Mouse (Mus musculus): ENCODE data around the gene Cpt1b. TPM values are rescaled to one million over a fixed set of nuclear protein-coding genes. Genes with fewer than 3 reads are reported as not detected.

Cpt1b gene
- polyA plus RNA-seq, 1 experiment from 2014 or later = 1.7 TPM

- in situ Hi-C loops (cut with MboI; ENCODE audit: low pct_unique_long_range_greater_than_20kb) = no loop called here
- DNase-seq (ENCODE audit: low read depth, low spot score) = no peak
- ChIA-PET CTCF (no interaction called here), POLR2A (no interaction called here)
- peaks cover 60% of the 10 kb centered on the region for H3K27me3 ChIP-seq
- TF ChIP-seq CTCF (IDR thresholded peaks at IDR 0.05) = no peak
- no peak for ATAC-seq
These were observed 41.0 kb downstream of the Cpt1b start, which contains the start of gene Klhdc7b for GRCm38 (mm10) chr15:89384617-89385016. Klhdc7b (plus strand) TSS chr15:89384917.

DNA sequence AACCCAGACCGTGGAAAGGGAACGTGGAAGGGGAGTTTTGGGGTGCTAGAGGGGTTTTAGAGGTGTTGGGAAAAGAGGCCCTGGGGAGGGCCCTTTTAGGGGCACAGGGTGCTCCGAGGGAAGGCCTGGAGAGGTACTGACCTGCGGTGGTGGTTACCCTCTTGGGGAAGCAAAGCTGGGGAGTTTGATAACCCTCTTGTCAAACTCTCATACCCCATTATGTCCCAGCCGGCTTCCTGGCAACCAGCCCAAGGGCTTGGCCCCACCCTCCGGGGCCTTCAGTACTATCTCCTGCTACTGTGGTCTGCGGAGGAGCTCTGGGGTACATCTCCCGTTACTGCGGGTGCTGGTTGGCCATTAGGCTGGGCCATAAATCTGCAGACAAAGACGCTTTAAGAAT is 46.2 kb downstream of the Cpt1b start:
- H3K27me3 ChIP-seq = peaks cover 38% of the 10 kb centered on the region
- in situ Hi-C loops (cut with MboI; ENCODE audit: low pct_unique_long_range_greater_than_20kb) = loop anchor here (10.0 kb wide), 1 partner anchor 555 kb away; no protein-coding TSS in a partner anchor
- DNase-seq (ENCODE audit: low read depth, low spot score) = no peak

GRCm38 (mm10) chr15:89378831-89379401 is 46.7 kb downstream of the Cpt1b start, which contains the start of gene Odf3b:
Odf3b (minus strand) TSS chr15:89379282.
- ChIA-PET POLR2A (no interaction called here), CTCF (no interaction called here)
- in situ Hi-C loops (cut with MboI; ENCODE audit: low pct_unique_long_range_greater_than_20kb) = loop anchor here (10.0 kb wide), 1 partner anchor 554 kb away; no protein-coding TSS in a partner anchor
- DNase-seq (ENCODE audit: low read depth, low spot score) = no peak
- no peak for TF ChIP-seq CTCF (IDR thresholded peaks at IDR 0.05)
- no peak for ATAC-seq
- H3K27me3 ChIP-seq = peaks cover 34% of the 10 kb centered on the region

More for the DNA sequence above, 46.2 kb downstream of the Cpt1b start:
- no peak for TF ChIP-seq CTCF (IDR thresholded peaks at IDR 0.05)
- ChIA-PET CTCF (no interaction called here), POLR2A (interaction anchor here (0.6 kb wide), 1 partner anchor 22 kb away, joined by 3 read pairs; no protein-coding TSS in a partner anchor)
- no peak for ATAC-seq

- POLR2A ChIA-PET = no interaction called here
These were observed 47.5 kb downstream of the Cpt1b start for GRCm38 (mm10) chr15:89377938-89378828.

DNA sequence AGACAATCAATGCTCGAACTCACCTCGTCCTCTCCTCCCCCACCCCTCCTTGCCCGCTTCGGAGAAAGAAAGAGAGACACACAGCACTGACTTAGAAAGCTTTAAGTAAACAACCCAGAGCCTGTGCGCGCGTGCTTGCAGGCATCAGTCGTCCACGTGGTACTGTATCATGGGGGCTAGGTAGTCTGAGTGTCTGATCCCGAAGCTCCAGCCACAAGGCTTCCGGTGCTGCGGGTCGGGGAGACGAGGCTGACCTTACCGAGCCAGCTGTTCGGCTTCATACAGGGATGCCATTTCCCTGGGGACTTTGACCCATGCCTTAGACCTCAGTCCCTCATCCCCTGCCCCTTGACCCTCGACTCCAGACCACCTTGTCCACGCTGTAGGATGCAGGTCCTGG is 48.3 kb downstream of the Cpt1b start:
- in situ Hi-C loops (cut with MboI; ENCODE audit: low pct_unique_long_range_greater_than_20kb) = loop anchor here (10.0 kb wide), 1 partner anchor 553 kb away; no protein-coding TSS in a partner anchor
- ATAC-seq = no peak
- ChIA-PET POLR2A (no interaction called here), CTCF (no interaction called here)
- no peak for DNase-seq (ENCODE audit: low read depth, low spot score)
- peaks cover 32% of the 10 kb centered on the region for H3K27me3 ChIP-seq
- no peak for TF ChIP-seq CTCF (IDR thresholded peaks at IDR 0.05)

More at GRCm38 (mm10) chr15:89377938-89378828, 47.5 kb downstream of the Cpt1b start:
- CTCF ChIA-PET = no interaction called here
- peaks cover 34% of the 10 kb centered on the region for H3K27me3 ChIP-seq
- DNase-seq (ENCODE audit: low read depth, low spot score) = no peak
- in situ Hi-C loops (cut with MboI; ENCODE audit: low pct_unique_long_range_greater_than_20kb) = loop anchor here (10.0 kb wide), 1 partner anchor 553 kb away; no protein-coding TSS in a partner anchor
- TF ChIP-seq CTCF (IDR thresholded peaks at IDR 0.05) = no peak
- ATAC-seq = no peak

DNA sequence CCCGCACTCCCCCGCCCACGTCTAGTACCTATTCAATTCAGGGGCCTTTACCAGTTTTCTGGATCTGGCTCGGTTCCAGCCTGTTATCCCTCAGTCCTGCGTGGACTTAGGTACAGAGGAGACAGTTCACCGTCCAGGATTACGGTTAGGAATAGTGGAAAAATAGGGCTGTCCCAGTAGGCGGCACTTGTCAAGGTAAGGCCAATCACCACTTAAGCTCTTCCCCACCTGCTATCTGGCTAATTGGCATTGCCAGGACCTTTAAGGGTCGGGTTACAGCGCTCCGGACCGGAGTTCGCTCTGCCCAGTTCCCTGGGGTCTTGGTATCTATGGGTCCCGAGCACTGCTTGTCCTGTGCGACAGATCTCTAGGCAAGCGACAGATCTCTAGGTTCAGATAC is 48.7 kb downstream of the Cpt1b start, which contains the start of gene Tymp:
Gene Tymp (minus strand): TSS at position 83 of the 400 bp plus-strand sequence.
- POLR2A ChIA-PET = no interaction called here
- CTCF ChIA-PET = no interaction called here
- DNase-seq (ENCODE audit: low read depth, low spot score) = no peak
- ATAC-seq = no peak
- in situ Hi-C loops (cut with MboI; ENCODE audit: low pct_unique_long_range_greater_than_20kb) = loop anchor here (10.0 kb wide), 1 partner anchor 552 kb away; no protein-coding TSS in a partner anchor
- no peak for TF ChIP-seq CTCF (IDR thresholded peaks at IDR 0.05)
- H3K27me3 ChIP-seq = peaks cover 30% of the 10 kb centered on the region

DNA sequence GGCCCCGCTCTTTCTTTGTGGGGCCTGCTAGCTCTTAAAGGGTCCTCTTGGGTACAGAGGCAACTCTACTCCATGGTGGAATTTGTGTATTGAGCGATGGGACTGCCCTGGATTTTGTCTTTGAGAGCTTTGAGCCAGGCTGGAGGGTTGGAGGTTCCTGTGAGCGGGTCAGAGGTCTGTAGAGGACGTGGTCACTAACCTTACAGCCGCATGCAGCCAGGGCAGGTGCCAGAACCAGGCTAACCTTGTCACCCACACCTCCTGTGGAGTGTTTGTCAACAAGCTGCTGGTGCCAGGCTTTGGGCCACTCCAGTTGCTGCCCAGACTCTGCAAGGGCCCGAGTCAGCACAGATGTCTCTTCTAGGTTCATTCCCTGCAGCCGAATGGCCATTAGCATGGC is 49.6 kb downstream of the Cpt1b start:
- peaks cover 27% of the 10 kb centered on the region for H3K27me3 ChIP-seq
- DNase-seq (ENCODE audit: low read depth, low spot score) (no peak), ATAC-seq (no peak)
- ChIA-PET CTCF (no interaction called here), POLR2A (no interaction called here)
- in situ Hi-C loops (cut with MboI; ENCODE audit: low pct_unique_long_range_greater_than_20kb) = loop anchor here (10.0 kb wide), 1 partner anchor 551 kb away; no protein-coding TSS in a partner anchor
- no peak for TF ChIP-seq CTCF (IDR thresholded peaks at IDR 0.05)

DNA sequence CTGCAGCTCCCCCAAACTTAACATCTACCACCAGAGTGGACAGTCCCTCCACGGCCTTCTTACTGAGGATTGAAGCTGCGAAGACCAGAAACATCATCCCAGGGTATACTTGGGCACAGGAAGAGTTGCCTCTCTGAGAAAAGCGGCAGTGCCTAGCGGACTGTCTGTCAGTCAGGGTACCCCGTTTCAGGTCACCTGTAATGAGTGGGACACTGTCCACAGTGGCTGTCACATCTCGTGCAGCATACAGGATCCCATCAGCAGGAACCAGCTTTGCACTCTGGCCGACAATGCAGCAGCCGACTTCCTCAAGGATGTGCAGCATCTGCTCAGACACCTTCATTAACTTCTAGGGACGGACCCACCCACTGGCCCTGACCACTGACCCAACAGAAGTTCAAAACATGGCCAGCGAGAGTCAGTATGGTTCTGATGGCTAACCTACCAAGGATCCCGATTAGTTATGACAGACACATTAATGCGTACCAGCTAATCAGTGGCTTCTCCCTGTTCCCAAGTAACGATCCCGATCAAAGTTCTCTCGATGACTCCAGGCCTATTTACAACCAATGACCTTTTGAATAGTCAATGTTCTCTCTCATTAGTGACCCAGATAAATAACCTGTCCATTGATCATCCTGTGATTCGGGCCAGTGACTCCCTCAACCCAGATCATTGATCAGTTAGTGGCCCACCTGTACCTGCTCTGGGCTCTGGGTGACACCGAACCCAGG is 50.7 kb downstream of the Cpt1b start:
- ChIA-PET CTCF (interaction anchor here (1.3 to 2.9 kb wide), 4 partner anchors 11 to 156 kb away, joined by 3 to 20 read pairs (median 4); no protein-coding TSS in a partner anchor), POLR2A (interaction anchor here (2.1 kb wide), 1 partner anchor 55 kb away, joined by 6 read pairs; the partner anchor contains the start of genes C730034F03Rik, Chkb and Gm44502)
- peaks cover 18% of the 10 kb centered on the region for H3K27me3 ChIP-seq
- no peak for TF ChIP-seq CTCF (IDR thresholded peaks at IDR 0.05)
- ATAC-seq = no peak
- DNase-seq (ENCODE audit: low read depth, low spot score) = no peak
- in situ Hi-C loops (cut with MboI; ENCODE audit: low pct_unique_long_range_greater_than_20kb) = loop anchor here (10.0 kb wide), 1 partner anchor 550 kb away; no protein-coding TSS in a partner anchor

GRCm38 (mm10) chr15:89374340-89374739 is 51.3 kb downstream of the Cpt1b start:
- ATAC-seq (peak; percentile 7), DNase-seq (ENCODE audit: low read depth, low spot score) (no peak)
- peaks cover 16% of the 10 kb centered on the region for H3K27me3 ChIP-seq
- TF ChIP-seq CTCF (IDR thresholded peaks at IDR 0.05) = no peak
- in situ Hi-C loops (cut with MboI; ENCODE audit: low pct_unique_long_range_greater_than_20kb) = loop anchor here (10.0 kb wide), 1 partner anchor 550 kb away; no protein-coding TSS in a partner anchor
- ChIA-PET CTCF (interaction anchor here (0.9 to 2.9 kb wide), 13 partner anchors 10 to 158 kb away, joined by 3 to 20 read pairs (median 3); partner anchors contain the start of genes Lmf2 and Ncaph2), POLR2A (interaction anchor here (2.1 kb wide), 1 partner anchor 55 kb away, joined by 6 read pairs; the partner anchor contains the start of genes C730034F03Rik, Chkb and Gm44502)

All from Patski (cell line).